19 mouse cellular contexts compared by ENCODE assay signal in genomic region chr7:30048126-30048525, GRCm38 (mm10). TPM values are rescaled to one million over a fixed set of nuclear protein-coding genes. Genes with fewer than 3 reads are reported as not detected.
A peak's percentile ranks its signal among the peaks of the same experiment; 100 is the strongest.
DNase-seq lines count a peak whose midpoint lies in the region; ATAC-seq and TF ChIP-seq lines count a peak whose summit lies in the region.
"Had no signal": no experiment of that assay in that cellular context is flagged by ENCODE, and none has a peak within 500 bp of the region (broad histone marks: within the 10 kb centered on the region; RNA-seq: fewer than 3 reads in every experiment).

No protein-coding gene starts in this region.

- TF ChIP-seq CTCF in brain, embryonic 14.5 days (IDR thresholded peaks at IDR 0.05; ENCODE audit: borderline replicate concordance, extremely low read depth, insufficient read depth, insufficient read length), result no peak

- H3K4me3 ChIP-seq in forebrain, embryonic 15.5 days, result no peak overlapping the region
- no peak overlapping the region for H3K4me3 ChIP-seq in forebrain, embryonic 11.5 days (ENCODE audit: low read depth, low read length)
- H3K4me3 ChIP-seq: embryonic facial prominence, embryonic 10.5 days; heart, embryonic 13.5 days; hindbrain, embryonic 15.5 days had no signal

- peak overlapping the region; percentile 40 for H3K27ac ChIP-seq in forebrain, embryonic 15.5 days (replicated peaks)
- H3K27ac ChIP-seq in forebrain, embryonic 11.5 days (ENCODE audit: low read depth, low read length), result no peak overlapping the region
- H3K27ac ChIP-seq: embryonic facial prominence, embryonic 10.5 days; heart, embryonic 13.5 days; hindbrain, embryonic 15.5 days had no signal

- H3K9me3 ChIP-seq in forebrain, embryonic 15.5 days, result no peaks in the 10 kb centered on the region
- H3K9me3 ChIP-seq in forebrain, embryonic 11.5 days (ENCODE audit: control insufficient read depth, low read length), result no peaks in the 10 kb centered on the region
- H3K9me3 ChIP-seq: embryonic facial prominence, embryonic 10.5 days; heart, embryonic 13.5 days; hindbrain, embryonic 15.5 days had no signal

- no peak for DNase-seq in forebrain, embryonic 11.5 days (ENCODE audit: low spot score)
- peak; percentile 27 to 71 for DNase-seq in layer of hippocampus, adult 18-20 months (ENCODE audit: low spot score in 2 of 2)
- DNase-seq in layer of hippocampus, postnatal 25 days (ENCODE audit: extremely low spot score in 1 of 2, low spot score in 1 of 2), result no peak
- peak; percentile 60 for DNase-seq in brain, embryonic 14.5 days (ENCODE audit: low read depth)
- DNase-seq in layer of hippocampus, adult 9-11 months, result peak; percentile 37
- no peak for DNase-seq in spleen, adult 12 weeks (ENCODE audit: low spot score)
- no peak for DNase-seq in thymus, postnatal 25 days
- DNase-seq: adrenal gland, postnatal 10 days; cerebellum, adult 11-12 months; cerebellum, adult 9-11 months; gastrocnemius, postnatal 14 days; heart, postnatal 36 days had no signal

- H3K4me1 ChIP-seq in forebrain, embryonic 15.5 days, result peaks cover 17% of the 10 kb centered on the region
- no peaks in the 10 kb centered on the region for H3K4me1 ChIP-seq in forebrain, embryonic 11.5 days (replicated peaks; ENCODE audit: control insufficient read depth, insufficient read depth, low read length)

- no peak overlapping the region for H3K4me2 ChIP-seq in forebrain, embryonic 15.5 days (replicated peaks)
- H3K4me2 ChIP-seq in forebrain, embryonic 11.5 days (ENCODE audit: low read depth, low read length, severe bottlenecking), result no peak overlapping the region
- H3K4me2 ChIP-seq: heart, embryonic 13.5 days; hindbrain, embryonic 15.5 days had no signal

- no peaks in the 10 kb centered on the region for H3K36me3 ChIP-seq in forebrain, embryonic 15.5 days
- no peaks in the 10 kb centered on the region for H3K36me3 ChIP-seq in forebrain, embryonic 11.5 days (ENCODE audit: control insufficient read depth, insufficient read depth, low read length)
- H3K36me3 ChIP-seq: heart, embryonic 13.5 days had no signal

- no peak for TF ChIP-seq POLR2A in brain, embryonic 14.5 days (IDR thresholded peaks at IDR 0.05; ENCODE audit: borderline replicate concordance, extremely low read depth, insufficient read depth, insufficient read length, poor library complexity, severe bottlenecking)

- ATAC-seq in forebrain, embryonic 15.5 days (replicated peaks), result no peak
- ATAC-seq in forebrain, embryonic 11.5 days (replicated peaks; ENCODE audit: low FRiP score), result no peak
- ATAC-seq: intestine, embryonic 16.5 days had no signal

- 71% methylated on average over 4 of the region's 4 CpGs for WGBS in forebrain, embryonic 15.5 days
- 92% methylated on average over 4 of the region's 4 CpGs for WGBS in forebrain, embryonic 11.5 days

- H3K9ac ChIP-seq in forebrain, embryonic 15.5 days (replicated peaks), result no peak overlapping the region
- no peak overlapping the region for H3K9ac ChIP-seq in forebrain, embryonic 11.5 days (ENCODE audit: low read length)
- H3K9ac ChIP-seq: heart, embryonic 13.5 days; hindbrain, embryonic 15.5 days had no signal

- H3K27me3 ChIP-seq in forebrain, embryonic 15.5 days, result no peaks in the 10 kb centered on the region
- no peaks in the 10 kb centered on the region for H3K27me3 ChIP-seq in forebrain, embryonic 11.5 days (ENCODE audit: control insufficient read depth, insufficient read depth, low read length)
- H3K27me3 ChIP-seq: heart, embryonic 13.5 days; hindbrain, embryonic 15.5 days had no signal

RNA-seq across cellular contexts. Expression of gene Zfp14, which starts 3.1 kb away (rescaled TPM):
- polyA plus RNA-seq in forebrain, embryonic 15.5 days (2015; fragmentation: Nextera tagmentation; extraction: Ambion mirVana), result 12.1 and 14.3 TPM in 2 replicates
- polyA plus RNA-seq in forebrain, embryonic 11.5 days (2014; fragmentation: Nextera tagmentation; extraction: Ambion mirVana), result 5.6 and 6.2 TPM in 2 replicates
- total RNA-seq in layer of hippocampus, adult 18-20 months (2021), result 10 to 100 TPM in 1 of 2 experiments, 1 to 10 TPM in 1; 8.9 to 11.2 TPM
- total RNA-seq in layer of hippocampus, postnatal 25 days (2021), result 10 to 100 TPM in 1 of 2 experiments, 1 to 10 TPM in 1; 9.2 to 10.3 TPM
- polyA plus RNA-seq in brain, embryonic 14.5 days (2012; rRNA removed), result 12.6 and 13.0 TPM in 2 replicates

RNA-seq across cellular contexts. Expression of gene Zfp82, which starts 24.6 kb away (rescaled TPM):
- 14.3 and 14.7 TPM in 2 replicates for polyA plus RNA-seq in forebrain, embryonic 15.5 days (2015; fragmentation: Nextera tagmentation; extraction: Ambion mirVana)
- 6.6 and 7.5 TPM in 2 replicates for polyA plus RNA-seq in forebrain, embryonic 11.5 days (2014; fragmentation: Nextera tagmentation; extraction: Ambion mirVana)
- 1 to 10 TPM; 4.7 to 4.9 TPM for total RNA-seq in layer of hippocampus, adult 18-20 months (2021)
- 1 to 10 TPM; 1.9 to 5.0 TPM for total RNA-seq in layer of hippocampus, postnatal 25 days (2021)
- 3.2 and 4.9 TPM in 2 replicates for polyA plus RNA-seq in brain, embryonic 14.5 days (2012; rRNA removed)

RNA-seq across cellular contexts. Expression of gene Gm26920, which starts 42.1 kb away (rescaled TPM):
- 2.3 and 2.4 TPM in 2 replicates for polyA plus RNA-seq in forebrain, embryonic 15.5 days (2015; fragmentation: Nextera tagmentation; extraction: Ambion mirVana)
- polyA plus RNA-seq in forebrain, embryonic 11.5 days (2014; fragmentation: Nextera tagmentation; extraction: Ambion mirVana), result 1.9 and 2.9 TPM in 2 replicates
- total RNA-seq in layer of hippocampus, adult 18-20 months (2021), result under 1 TPM in 1 of 2 experiments, not detected in 1; 0.64 TPM
- total RNA-seq in layer of hippocampus, postnatal 25 days (2021), result 1 to 10 TPM in 1 of 2 experiments, not detected in 1; 2.0 TPM
- polyA plus RNA-seq in brain, embryonic 14.5 days (2012; rRNA removed), result 0.38 and 1.1 TPM in 2 replicates
- total RNA-seq: adrenal gland, postnatal 4 days; gastrocnemius, adult 18-20 months; heart, postnatal 36 days had no signal

RNA-seq across cellular contexts. Expression of gene Zfp566, which starts 42.2 kb away (rescaled TPM):
- 21.0 and 22.5 TPM in 2 replicates for polyA plus RNA-seq in forebrain, embryonic 15.5 days (2015; fragmentation: Nextera tagmentation; extraction: Ambion mirVana)
- 12.8 and 13.8 TPM in 2 replicates for polyA plus RNA-seq in forebrain, embryonic 11.5 days (2014; fragmentation: Nextera tagmentation; extraction: Ambion mirVana)
- total RNA-seq in layer of hippocampus, adult 18-20 months (2021), result 1 to 10 TPM; 5.9 to 8.7 TPM
- total RNA-seq in layer of hippocampus, postnatal 25 days (2021), result 1 to 10 TPM; 5.3 to 7.1 TPM
- 9.2 and 10.5 TPM in 2 replicates for polyA plus RNA-seq in brain, embryonic 14.5 days (2012; rRNA removed)

RNA-seq across cellular contexts. Expression of gene Zfp260, which starts 46.5 kb away (rescaled TPM):
- 112 and 122 TPM in 2 replicates for polyA plus RNA-seq in forebrain, embryonic 15.5 days (2015; fragmentation: Nextera tagmentation; extraction: Ambion mirVana)
- 121 and 124 TPM in 2 replicates for polyA plus RNA-seq in forebrain, embryonic 11.5 days (2014; fragmentation: Nextera tagmentation; extraction: Ambion mirVana)
- total RNA-seq in layer of hippocampus, adult 18-20 months (2021), result 10 to 100 TPM; 75.7 to 78.3 TPM
- total RNA-seq in layer of hippocampus, postnatal 25 days (2021), result 10 to 100 TPM; 64.8 to 89.9 TPM
- polyA plus RNA-seq in brain, embryonic 14.5 days (2012; rRNA removed), result 44.0 and 50.7 TPM in 2 replicates

Comparison
In these comparisons a context has a peak if more than half of its experiments do, and no peak if none do; other contexts are left out.
1. DNase-seq: peak in layer of hippocampus, adult 18-20 months (2 of 2), brain, embryonic 14.5 days (single experiment) and layer of hippocampus, adult 9-11 months (single experiment); none in forebrain, embryonic 11.5 days (single experiment), layer of hippocampus, postnatal 25 days (0 of 2), spleen, adult 12 weeks (single experiment) and thymus, postnatal 25 days (single experiment).